Mouse (Mus musculus): ENCODE measurements at regions not wholly inside any gene's neighbourhood (a gene's known extent, or its start where the extent isn't known, plus 50 kb on each side); places are given as distances from the start of the nearest gene placed in this dataset.
A peak's percentile ranks its signal among the peaks of the same experiment; 100 is the strongest.

DNA sequence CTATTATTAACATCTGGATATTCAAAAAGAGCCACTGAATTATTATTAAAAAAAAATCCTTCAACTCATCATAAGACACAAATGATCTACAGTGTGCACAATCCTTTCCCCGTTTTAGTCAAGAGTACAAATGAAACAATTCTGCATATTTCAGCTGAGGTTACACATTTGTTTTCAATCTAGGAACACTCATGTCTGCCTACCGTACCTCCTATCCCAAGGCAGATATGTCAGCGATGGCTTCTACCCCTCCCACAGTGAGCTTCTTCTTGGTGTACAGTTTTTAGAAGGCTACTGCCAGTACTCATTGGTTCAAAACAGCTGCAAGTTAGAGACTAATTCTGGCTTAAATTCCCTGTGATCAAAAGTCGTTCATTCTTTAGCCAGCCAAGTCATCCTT lies 382.7 kb upstream of the Npvf start:
- Histone ChIP-seq H3K4me1 (ENCODE audit: control insufficient read depth, insufficient read depth, low read length) (0 out of 2 replicates have a peak, but pooled peaks cover 3% of the 10 kb centered on the region), H3K9me3 (replicated peaks; ENCODE audit: control insufficient read depth, low read length, poor library complexity, severe bottlenecking) (no peaks in the 10 kb centered on the region), H3K36me3 (ENCODE audit: control insufficient read depth, insufficient read depth, low read length) (no peaks in the 10 kb centered on the region), H3K27ac (ENCODE audit: low read length) (no peak overlapping the region), H3K4me2 (ENCODE audit: low read length) (no peak overlapping the region), H3K4me3 (ENCODE audit: low read depth, low read length) (no peak overlapping the region), H3K9ac (ENCODE audit: low read depth, low read length) (no peak overlapping the region), H3K27me3 (ENCODE audit: control insufficient read depth, insufficient read depth, low read depth, low read length) (no peaks in the 10 kb centered on the region)
- ATAC-seq, result no peak
- 76% methylated on average over 4 of the region's 4 CpGs for WGBS

DNA sequence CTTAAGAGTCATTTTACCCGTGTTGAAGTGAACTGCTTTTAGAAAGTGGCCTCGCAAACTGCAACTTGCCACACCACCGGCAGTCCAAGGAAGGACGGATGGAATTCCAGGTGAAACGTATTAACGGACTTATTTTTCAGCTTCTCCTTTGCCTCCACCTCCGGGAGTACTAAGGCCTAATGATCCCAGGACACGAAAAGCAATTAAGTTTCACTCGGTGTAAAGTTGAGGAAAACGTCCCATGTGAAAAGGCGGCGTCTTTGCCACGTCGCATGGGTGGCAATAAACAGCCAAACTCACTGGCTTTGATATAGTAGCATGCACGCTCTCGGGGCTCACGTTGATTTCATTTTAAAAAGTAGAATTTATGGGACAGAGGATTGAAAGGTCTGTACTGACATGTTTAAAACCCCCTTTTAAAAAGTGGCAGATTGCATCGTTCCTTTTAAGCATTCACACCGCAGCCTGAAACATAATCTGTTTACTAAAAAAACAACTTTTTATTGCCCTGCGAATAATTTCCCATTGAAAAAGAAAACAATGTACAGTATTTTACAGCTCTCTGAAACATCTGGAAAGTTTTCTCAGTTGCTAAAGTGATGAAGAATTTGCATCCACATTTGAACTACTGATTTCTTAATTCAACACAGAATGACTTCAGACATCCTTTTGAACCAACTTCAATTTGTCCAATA lies 385.4 kb upstream of the Npvf start:
- H3K27me3 ChIP-seq (ENCODE audit: control insufficient read depth, insufficient read depth, low read depth, low read length), result no peaks in the 10 kb centered on the region
- no peak overlapping the region for H3K4me2 ChIP-seq (ENCODE audit: low read length)
- no peaks in the 10 kb centered on the region for H3K36me3 ChIP-seq (ENCODE audit: control insufficient read depth, insufficient read depth, low read length)
- H3K9ac ChIP-seq (ENCODE audit: low read depth, low read length), result no peak overlapping the region
- WGBS, result 90% methylated on average over 20 of the region's 20 CpGs
- no peak for ATAC-seq
- no peak overlapping the region for H3K4me3 ChIP-seq (ENCODE audit: low read depth, low read length)
- no peak overlapping the region for H3K27ac ChIP-seq (ENCODE audit: low read length)
- H3K9me3 ChIP-seq (replicated peaks; ENCODE audit: control insufficient read depth, low read length, poor library complexity, severe bottlenecking), result no peaks in the 10 kb centered on the region
- 0 out of 2 replicates have a peak, but pooled peaks cover 3% of the 10 kb centered on the region for H3K4me1 ChIP-seq (ENCODE audit: control insufficient read depth, insufficient read depth, low read length)

DNA sequence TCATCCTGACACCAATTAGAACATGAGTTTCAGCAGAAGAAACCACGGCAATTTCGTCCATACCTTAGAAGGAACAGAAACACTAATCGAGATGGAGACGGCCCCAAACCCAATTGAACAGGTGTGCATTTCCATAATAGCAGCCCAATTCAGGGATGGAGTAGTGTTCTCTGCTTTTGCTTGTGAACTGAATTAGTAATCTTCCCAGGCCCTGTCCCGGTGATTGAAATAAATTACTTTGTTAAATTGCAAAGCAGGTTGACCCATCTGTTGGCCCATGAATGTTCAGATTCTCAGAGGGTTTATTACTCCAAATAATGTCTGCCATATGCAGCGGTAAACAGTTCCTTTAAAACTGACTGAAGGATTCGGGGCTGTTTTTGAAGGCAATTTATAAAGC lies 388.5 kb upstream of the Nfe2l3 start:
- Histone ChIP-seq H3K36me3 (ENCODE audit: control insufficient read depth, insufficient read depth, low read length) (no peaks in the 10 kb centered on the region), H3K4me3 (ENCODE audit: low read depth, low read length) (no peak overlapping the region), H3K27me3 (ENCODE audit: control insufficient read depth, insufficient read depth, low read depth, low read length) (no peaks in the 10 kb centered on the region), H3K9me3 (replicated peaks; ENCODE audit: control insufficient read depth, low read length, poor library complexity, severe bottlenecking) (no peaks in the 10 kb centered on the region), H3K4me1 (ENCODE audit: control insufficient read depth, insufficient read depth, low read length) (0 out of 2 replicates have a peak, but pooled peaks cover 2% of the 10 kb centered on the region), H3K9ac (ENCODE audit: low read depth, low read length) (no peak overlapping the region), H3K27ac (ENCODE audit: low read length) (no peak overlapping the region), H3K4me2 (ENCODE audit: low read length) (no peak overlapping the region)
- no peak for ATAC-seq
- 52% methylated on average over 7 of the region's 7 CpGs for WGBS

DNA sequence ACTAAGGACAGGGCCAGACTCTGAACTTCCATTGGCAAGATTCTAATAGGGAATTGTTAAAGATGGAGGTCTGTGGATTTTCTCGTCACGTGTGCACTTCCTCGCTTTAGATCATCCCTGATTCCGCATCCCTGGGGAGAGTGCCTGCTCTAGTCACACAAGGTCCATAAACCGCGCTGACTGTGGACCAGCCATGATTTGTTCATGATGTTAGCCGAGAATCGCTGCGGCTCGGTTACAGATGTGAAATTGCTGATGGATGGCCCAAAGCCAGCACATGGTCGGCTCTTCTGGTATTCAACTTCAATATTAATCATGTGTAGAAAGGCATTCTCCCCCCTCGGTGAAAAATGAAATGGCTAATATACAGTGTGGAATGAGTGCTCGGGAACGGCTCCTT lies 387.6 kb upstream of the Nfe2l3 start:
- Histone ChIP-seq H3K27ac (ENCODE audit: low read length) (no peak overlapping the region), H3K4me2 (ENCODE audit: low read length) (no peak overlapping the region), H3K9ac (ENCODE audit: low read depth, low read length) (no peak overlapping the region), H3K4me3 (ENCODE audit: low read depth, low read length) (no peak overlapping the region), H3K4me1 (ENCODE audit: control insufficient read depth, insufficient read depth, low read length) (0 out of 2 replicates have a peak, but pooled peaks cover 2% of the 10 kb centered on the region), H3K27me3 (ENCODE audit: control insufficient read depth, insufficient read depth, low read depth, low read length) (no peaks in the 10 kb centered on the region), H3K9me3 (replicated peaks; ENCODE audit: control insufficient read depth, low read length, poor library complexity, severe bottlenecking) (no peaks in the 10 kb centered on the region), H3K36me3 (ENCODE audit: control insufficient read depth, insufficient read depth, low read length) (no peaks in the 10 kb centered on the region)
- ATAC-seq, result no peak
- WGBS, result 78% methylated on average over 14 of the region's 14 CpGs

DNA sequence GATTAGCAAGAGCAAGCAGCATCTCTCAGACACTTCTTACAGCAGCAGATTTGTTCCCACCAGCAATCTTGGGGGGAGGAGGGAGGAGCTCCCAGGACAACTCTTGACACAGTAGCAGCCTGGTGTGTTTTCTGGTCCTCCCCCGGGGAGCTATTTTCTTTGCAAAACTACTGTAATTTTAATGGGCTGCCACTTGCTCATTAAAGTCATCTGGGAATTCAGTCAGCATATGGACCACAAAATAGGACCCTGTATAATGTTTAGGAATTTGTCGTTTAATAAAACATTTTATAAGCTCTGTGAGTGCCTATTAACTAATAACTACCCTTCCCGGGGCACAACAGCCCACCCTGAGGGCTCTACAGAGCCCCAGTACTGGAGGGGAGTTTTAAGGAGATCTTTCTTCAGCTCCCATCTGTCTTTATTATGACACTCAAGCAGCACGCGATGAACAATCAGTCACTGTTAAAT lies 380.0 kb upstream of the Nfe2l3 start:
- H3K27me3 ChIP-seq (ENCODE audit: control insufficient read depth, insufficient read depth, low read depth, low read length), result no peaks in the 10 kb centered on the region
- ATAC-seq, result 0 out of 2 replicates have a peak, but pooled peaks have one; percentile 21
- H3K9me3 ChIP-seq (replicated peaks; ENCODE audit: control insufficient read depth, low read length, poor library complexity, severe bottlenecking), result no peaks in the 10 kb centered on the region
- H3K4me3 ChIP-seq (ENCODE audit: low read depth, low read length), result no peak overlapping the region
- no peak overlapping the region for H3K4me2 ChIP-seq (ENCODE audit: low read length)
- H3K36me3 ChIP-seq (ENCODE audit: control insufficient read depth, insufficient read depth, low read length), result no peaks in the 10 kb centered on the region
- no peak overlapping the region; the same call in 1 of the 2 replicates for H3K27ac ChIP-seq (ENCODE audit: low read length)
- H3K9ac ChIP-seq (ENCODE audit: low read depth, low read length), result no peak overlapping the region
- WGBS, result 20% methylated on average over 5 of the region's 5 CpGs
- peaks cover 11% of the 10 kb centered on the region for H3K4me1 ChIP-seq (ENCODE audit: control insufficient read depth, insufficient read depth, low read length)

DNA sequence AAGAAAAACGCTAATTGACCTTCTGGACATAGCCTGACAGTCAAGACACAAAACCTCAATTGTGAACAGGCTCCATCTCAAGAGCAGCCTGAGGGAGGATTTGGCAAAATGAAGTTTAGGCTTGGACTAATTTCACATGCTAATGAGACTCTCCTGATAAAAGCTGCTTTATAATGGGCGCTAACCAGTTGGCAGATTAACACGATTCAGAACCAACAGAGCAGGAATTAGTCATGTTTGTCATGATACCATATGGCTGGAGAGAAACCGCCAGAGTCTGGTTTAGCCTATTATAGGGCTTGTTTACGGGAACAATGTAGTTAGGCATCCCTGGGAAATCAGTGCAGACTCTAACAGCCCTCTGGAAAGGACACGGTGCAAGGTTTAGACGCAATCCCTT lies 375.2 kb upstream of the Nfe2l3 start:
- H3K36me3 ChIP-seq (ENCODE audit: control insufficient read depth, insufficient read depth, low read length), result no peaks in the 10 kb centered on the region
- H3K9ac ChIP-seq (ENCODE audit: low read depth, low read length), result no peak overlapping the region
- ATAC-seq, result peak; percentile 81
- 9% methylated on average over 7 of the region's 7 CpGs for WGBS
- H3K9me3 ChIP-seq (replicated peaks; ENCODE audit: control insufficient read depth, low read length, poor library complexity, severe bottlenecking), result no peaks in the 10 kb centered on the region
- 0 out of 2 replicates have a peak overlapping the region, but pooled peaks have one; percentile 17 for H3K27ac ChIP-seq (ENCODE audit: low read length)
- peaks cover 14% of the 10 kb centered on the region for H3K4me1 ChIP-seq (ENCODE audit: control insufficient read depth, insufficient read depth, low read length)
- no peak overlapping the region for H3K4me3 ChIP-seq (ENCODE audit: low read depth, low read length)
- no peaks in the 10 kb centered on the region for H3K27me3 ChIP-seq (ENCODE audit: control insufficient read depth, insufficient read depth, low read depth, low read length)
- no peak overlapping the region for H3K4me2 ChIP-seq (ENCODE audit: low read length)

DNA sequence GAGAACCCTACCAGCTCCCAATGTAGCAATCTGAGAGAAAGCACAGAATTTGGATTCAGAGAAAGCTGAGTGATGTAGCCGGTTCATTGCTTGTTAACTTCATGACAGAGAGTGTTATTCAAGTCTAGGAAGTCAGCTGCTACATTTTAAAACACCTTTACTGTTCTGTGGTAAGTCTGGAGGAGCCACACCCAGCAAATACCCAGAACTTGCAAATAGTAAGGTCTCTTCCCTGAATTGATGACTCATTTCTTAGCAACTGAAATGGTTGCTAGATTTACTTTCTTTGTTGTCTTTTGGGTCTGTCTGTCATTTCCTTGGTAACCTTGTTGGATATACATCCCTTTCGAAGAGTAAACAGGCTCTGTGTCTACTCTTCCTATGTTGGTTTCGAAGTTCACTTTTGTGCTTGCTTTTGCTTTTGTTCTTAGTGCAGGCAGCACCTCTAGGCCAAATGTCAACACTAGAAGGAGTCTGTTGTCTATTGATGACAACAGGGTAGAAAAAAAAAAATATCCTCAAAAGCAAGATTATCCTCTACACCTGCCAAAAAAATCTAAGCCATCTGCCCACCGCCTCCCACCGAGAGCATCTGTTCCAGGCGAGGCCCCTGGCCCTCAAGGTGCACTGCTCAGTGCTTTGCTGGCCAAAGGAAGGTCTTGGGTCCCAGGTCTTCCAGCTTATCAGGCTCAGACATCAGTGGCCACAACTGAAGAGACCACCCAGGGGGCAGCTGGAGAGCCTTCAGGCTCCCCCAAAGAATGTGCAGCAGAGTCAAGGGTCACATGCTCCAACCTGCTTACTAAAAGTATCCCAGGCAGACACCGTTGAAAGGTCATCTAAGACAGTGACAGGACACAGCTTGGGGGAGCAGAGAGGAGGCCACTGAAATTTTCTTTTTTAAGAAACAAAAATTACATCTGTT lies 372.3 kb upstream of the Nfe2l3 start:
- peaks cover 8% of the 10 kb centered on the region; the same call in 1 of the 2 replicates for H3K4me1 ChIP-seq (ENCODE audit: control insufficient read depth, insufficient read depth, low read length)
- no peaks in the 10 kb centered on the region for H3K9me3 ChIP-seq (replicated peaks; ENCODE audit: control insufficient read depth, low read length, poor library complexity, severe bottlenecking)
- H3K27me3 ChIP-seq (ENCODE audit: control insufficient read depth, insufficient read depth, low read depth, low read length), result no peaks in the 10 kb centered on the region
- H3K4me3 ChIP-seq (ENCODE audit: low read depth, low read length), result no peak overlapping the region
- no peak overlapping the region for H3K4me2 ChIP-seq (ENCODE audit: low read length)
- 53% methylated on average over 7 of the region's 7 CpGs for WGBS
- no peaks in the 10 kb centered on the region for H3K36me3 ChIP-seq (ENCODE audit: control insufficient read depth, insufficient read depth, low read length)
- no peak overlapping the region for H3K27ac ChIP-seq (ENCODE audit: low read length)
- no peak for ATAC-seq
- H3K9ac ChIP-seq (ENCODE audit: low read depth, low read length), result no peak overlapping the region

DNA sequence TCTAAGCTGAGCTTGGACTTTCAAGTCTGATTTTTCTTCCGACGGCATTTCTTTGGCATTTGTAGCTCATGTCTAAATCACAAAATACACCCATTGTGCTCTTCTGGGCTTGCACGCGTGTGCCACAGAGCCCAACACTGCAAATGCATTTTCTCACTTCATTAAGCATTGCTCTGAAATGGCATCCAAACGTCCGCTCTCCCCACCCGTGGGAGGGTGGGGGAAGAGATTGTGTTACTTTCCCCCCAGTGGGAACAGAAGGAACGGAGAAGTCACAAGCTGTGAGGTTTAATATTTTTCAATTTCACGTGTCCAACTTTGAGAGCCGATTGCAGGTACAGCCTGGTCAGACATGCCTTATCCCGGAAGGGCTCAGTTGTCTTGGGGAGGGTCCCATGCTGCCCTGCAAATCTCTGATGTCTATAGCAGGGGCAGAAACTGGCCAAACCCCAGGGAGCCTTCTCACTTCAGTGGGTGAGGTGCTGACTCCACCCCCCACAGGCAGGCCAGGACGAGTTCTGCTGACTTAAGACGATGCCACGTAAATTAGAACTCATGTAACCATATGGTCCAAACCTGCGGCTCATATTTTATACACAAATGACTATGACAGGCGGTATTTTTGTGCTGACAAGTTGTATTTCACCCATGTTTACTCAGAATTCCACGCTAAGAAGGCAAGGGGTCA lies 371.5 kb upstream of the Nfe2l3 start:
- Histone ChIP-seq H3K36me3 (ENCODE audit: control insufficient read depth, insufficient read depth, low read length) (no peaks in the 10 kb centered on the region), H3K9ac (ENCODE audit: low read depth, low read length) (no peak overlapping the region), H3K4me2 (ENCODE audit: low read length) (no peak overlapping the region), H3K27ac (ENCODE audit: low read length) (no peak overlapping the region), H3K4me1 (ENCODE audit: control insufficient read depth, insufficient read depth, low read length) (peaks cover 8% of the 10 kb centered on the region; the same call in 1 of the 2 replicates), H3K27me3 (ENCODE audit: control insufficient read depth, insufficient read depth, low read depth, low read length) (no peaks in the 10 kb centered on the region), H3K9me3 (replicated peaks; ENCODE audit: control insufficient read depth, low read length, poor library complexity, severe bottlenecking) (no peaks in the 10 kb centered on the region), H3K4me3 (ENCODE audit: low read depth, low read length) (no peak overlapping the region)
- no peak for ATAC-seq
- WGBS, result 54% methylated on average over 17 of the region's 17 CpGs

Data from midbrain, embryonic 16.5 days (tissue).